Mouse (Mus musculus) liver, embryonic 16.5 days (tissue): Measurements from ENCODE around the gene Adcy9. TPM values are rescaled to one million over a fixed set of nuclear protein-coding genes. Genes with fewer than 3 reads are reported as not detected.

Experiments
- ATAC-seq: fragments of 200-750 bp; cut with Nextera tagmentation; 2 replicates; pipeline ENCODE4 v1.8.0; 2017; ENCODE audit warnings: low read depth, mild to moderate bottlenecking, moderate number of reproducible peaks, moderate library complexity
- H3K27ac ChIP-seq: fragments of 300-500 bp; sonication (generic); 2 replicates; pipeline ENCODE4 v1.5.1; 2014; ENCODE audit warnings: mild to moderate bottlenecking, low read length
- H3K27me3 ChIP-seq: fragments of 300-500 bp; sonication (generic); 2 replicates; pipeline ENCODE4 v1.6.1; 2014; ENCODE audit warnings: low read depth, low read length, mixed read lengths; ENCODE audit not compliant: control insufficient read depth, insufficient read depth
- H3K36me3 ChIP-seq: fragments of 300-500 bp; sonication (generic); 2 replicates; pipeline ENCODE4 v1.6.1; 2014; ENCODE audit warnings: mild to moderate bottlenecking; ENCODE audit not compliant: control insufficient read depth, insufficient read depth
- H3K4me1 ChIP-seq: fragments of 300-500 bp; sonication (generic); 2 replicates; pipeline ENCODE4 v1.6.1; 2014; ENCODE audit warnings: low read depth, low read length, mixed read lengths; ENCODE audit not compliant: control insufficient read depth
- H3K4me2 ChIP-seq: fragments of 300-500 bp; sonication (generic); 2 replicates; pipeline ENCODE4 v1.6.1; 2014; ENCODE audit warnings: low read depth, low read length, mixed read lengths
- H3K4me3 ChIP-seq: fragments of 300-500 bp; sonication (generic); 2 replicates; pipeline ENCODE4 v1.5.1; 2014; ENCODE audit warnings: low read depth, mild to moderate bottlenecking, low read length
- H3K9ac ChIP-seq: fragments of 300-500 bp; sonication (generic); 2 replicates; pipeline ENCODE4 v1.6.1; 2014; ENCODE audit warnings: low read depth, low read length
- H3K9me3 ChIP-seq: fragments of 300-500 bp; sonication (generic); replicated peaks from 2 replicates; pipeline ENCODE4 v1.6.1; 2016; ENCODE audit warnings: low read length; ENCODE audit not compliant: control insufficient read depth
- WGBS: fragments of 180-500 bp; shearing (Covaris S2); extraction: QIAGEN DNeasy Blood & Tissue Kit; methylation state at CpG from one replicate; pipeline ENCODE4 v1.1.7; 2014; ENCODE audit not compliant: insufficient replicate concordance; 5-methylcytosine and 5-hydroxymethylcytosine counted together
- polyA plus RNA-seq: library from polyadenylated mRNA; unstranded; fragments of >200 nt; fragmentation: Nextera tagmentation; extraction: Ambion mirVana; gene quantifications from 2 replicates; pipeline ENCODE4 v1.2.1, GENCODE M21; 2015

Gene Adcy9
- polyA plus RNA-seq, 1 experiment from 2014 or later: 0.65 TPM

GRCm38 (mm10) chr16:4448235-4448634, 27.9 kb upstream of the Adcy9 start:
- H3K27me3 ChIP-seq: no peaks in the 10 kb centered on the region
- no peak overlapping the region for H3K4me2 ChIP-seq
- ATAC-seq: no peak
- H3K9ac ChIP-seq: no peak overlapping the region
- no peak overlapping the region for H3K27ac ChIP-seq
- no peak overlapping the region for H3K4me3 ChIP-seq
- 62% methylated on average over 9 of the region's 9 CpGs for WGBS
- no peaks in the 10 kb centered on the region for H3K4me1 ChIP-seq
- H3K36me3 ChIP-seq: no peaks in the 10 kb centered on the region
- H3K9me3 ChIP-seq: no peaks in the 10 kb centered on the region

- H3K4me2 ChIP-seq: no peak overlapping the region
- no peaks in the 10 kb centered on the region for H3K9me3 ChIP-seq
- H3K4me3 ChIP-seq: no peak overlapping the region
- WGBS: 41% methylated on average over 4 of the region's 4 CpGs
- no peak for ATAC-seq
- no peaks in the 10 kb centered on the region for H3K4me1 ChIP-seq
- H3K27me3 ChIP-seq: no peaks in the 10 kb centered on the region
- no peaks in the 10 kb centered on the region for H3K36me3 ChIP-seq
- no peak overlapping the region for H3K9ac ChIP-seq
- no peak overlapping the region for H3K27ac ChIP-seq
Observed at GRCm38 (mm10) chr16:4446395-4446794, 26.1 kb upstream of the Adcy9 start.

- WGBS: 58% methylated on average over 1 of the region's 1 CpGs
- ATAC-seq: no peak
Observed at GRCm38 (mm10) chr16:4444378-4444777, 24.1 kb upstream of the Adcy9 start.

GRCm38 (mm10) chr16:4439302-4440066, 19.2 kb upstream of the Adcy9 start:
- H3K27ac ChIP-seq: no peak overlapping the region
- ATAC-seq: no peak
- 63% methylated on average over 10 of the region's 10 CpGs for WGBS

More at GRCm38 (mm10) chr16:4444378-4444777, 24.1 kb upstream of the Adcy9 start:
- Histone ChIP-seq H3K27ac (no peak overlapping the region), H3K9me3 (no peaks in the 10 kb centered on the region), H3K4me2 (no peak overlapping the region), H3K4me1 (no peaks in the 10 kb centered on the region), H3K36me3 (no peaks in the 10 kb centered on the region), H3K27me3 (no peaks in the 10 kb centered on the region), H3K9ac (no peak overlapping the region), H3K4me3 (no peak overlapping the region)

GRCm38 (mm10) chr16:4436738-4437137, 16.4 kb upstream of the Adcy9 start:
- Histone ChIP-seq H3K4me3 (no peak overlapping the region), H3K9ac (no peak overlapping the region), H3K4me2 (no peak overlapping the region), H3K36me3 (no peaks in the 10 kb centered on the region), H3K9me3 (no peaks in the 10 kb centered on the region), H3K4me1 (no peaks in the 10 kb centered on the region), H3K27ac (no peak overlapping the region), H3K27me3 (no peaks in the 10 kb centered on the region)
- 13% methylated on average over 4 of the region's 4 CpGs for WGBS
- 0 out of 2 replicates have a peak, but pooled peaks have one; percentile 2 for ATAC-seq

More at GRCm38 (mm10) chr16:4439302-4440066, 19.2 kb upstream of the Adcy9 start:
- Histone ChIP-seq H3K27me3 (no peaks in the 10 kb centered on the region), H3K36me3 (no peaks in the 10 kb centered on the region), H3K4me1 (no peaks in the 10 kb centered on the region), H3K4me2 (no peak overlapping the region), H3K4me3 (no peak overlapping the region), H3K9ac (no peak overlapping the region), H3K9me3 (no peaks in the 10 kb centered on the region)

- ATAC-seq: no peak
- no peak overlapping the region for H3K9ac ChIP-seq
- H3K4me3 ChIP-seq: no peak overlapping the region
- H3K27ac ChIP-seq: no peak overlapping the region
- H3K27me3 ChIP-seq: no peaks in the 10 kb centered on the region
- WGBS: 81% methylated on average over 2 of the region's 2 CpGs
- H3K36me3 ChIP-seq: no peaks in the 10 kb centered on the region
- no peaks in the 10 kb centered on the region for H3K4me1 ChIP-seq
- H3K4me2 ChIP-seq: no peak overlapping the region
- H3K9me3 ChIP-seq: no peaks in the 10 kb centered on the region
Observed at GRCm38 (mm10) chr16:4435371-4435770, 15.1 kb upstream of the Adcy9 start.

- no peak overlapping the region for H3K4me3 ChIP-seq
- no peak for ATAC-seq
- H3K27ac ChIP-seq: no peak overlapping the region
- H3K36me3 ChIP-seq: no peaks in the 10 kb centered on the region
- no peak overlapping the region for H3K4me2 ChIP-seq
- H3K9ac ChIP-seq: no peak overlapping the region
- no peaks in the 10 kb centered on the region for H3K27me3 ChIP-seq
- no peaks in the 10 kb centered on the region for H3K9me3 ChIP-seq
- 53% methylated on average over 4 of the region's 4 CpGs for WGBS
- H3K4me1 ChIP-seq: no peaks in the 10 kb centered on the region
Observed at GRCm38 (mm10) chr16:4431841-4432240, 11.5 kb upstream of the Adcy9 start.

GRCm38 (mm10) chr16:4431013-4431412, 10.7 kb upstream of the Adcy9 start:
- Histone ChIP-seq H3K9me3 (no peaks in the 10 kb centered on the region), H3K4me3 (no peak overlapping the region), H3K36me3 (no peaks in the 10 kb centered on the region), H3K27ac (no peak overlapping the region), H3K27me3 (no peaks in the 10 kb centered on the region), H3K4me2 (no peak overlapping the region), H3K4me1 (no peaks in the 10 kb centered on the region), H3K9ac (no peak overlapping the region)
- ATAC-seq: no peak
- 63% methylated on average over 3 of the region's 3 CpGs for WGBS

- Histone ChIP-seq H3K27me3 (no peaks in the 10 kb centered on the region), H3K36me3 (no peaks in the 10 kb centered on the region), H3K27ac (no peak overlapping the region), H3K4me3 (no peak overlapping the region), H3K9ac (no peak overlapping the region), H3K4me2 (no peak overlapping the region), H3K9me3 (no peaks in the 10 kb centered on the region), H3K4me1 (no peaks in the 10 kb centered on the region)
- 58% methylated on average over 5 of the region's 5 CpGs for WGBS
- ATAC-seq: no peak
Observed at GRCm38 (mm10) chr16:4430232-4430631, 9.9 kb upstream of the Adcy9 start.
